Mouse (Mus musculus) CH12F3 (cell line): Measurements from ENCODE around the gene Cpne1.
"Not testable (repeated sequence)": the region's sequence is repeated elsewhere in the genome, so short reads cannot be mapped to it uniquely, and the experiment has no call there.

ENCODE experiments used
- in situ Hi-C: fragments of 300-500 bp; cut with MboI; formaldehyde crosslinking; loops from 2 replicates; pipeline ENCODE4 v1.14.3; 2020; ENCODE audit warnings: low sequenced_read_pairs

The Cpne1 gene

GRCm38 (mm10) chr2:156111358-156112079, at the start of gene Cpne1, which contains the start of gene Rbm12:
Gene Cpne1, minus strand, starts transcription at chr2:156111965.
Gene Rbm12, minus strand, starts transcription at chr2:156111978.
- in situ Hi-C loops, result no loop called here

- in situ Hi-C loops, result no loop called here
Observed at GRCm38 (mm10) chr2:156151538-156151937, 39.8 kb upstream of the Cpne1 start.

- in situ Hi-C loops, result no loop called here
Observed at GRCm38 (mm10) chr2:156147316-156147915, 35.7 kb upstream of the Cpne1 start.

GRCm38 (mm10) chr2:156146272-156146989, 34.7 kb upstream of the Cpne1 start:
- in situ Hi-C loops, result no loop called here

- in situ Hi-C loops, result no loop called here
Observed at GRCm38 (mm10) chr2:156145486-156146130, 33.8 kb upstream of the Cpne1 start.

- in situ Hi-C loops, result no loop called here
Observed at GRCm38 (mm10) chr2:156143953-156144724, 32.4 kb upstream of the Cpne1 start, which contains the start of the genes Romo1 and Nfs1. Gene Romo1, plus strand, starts transcription at chr2:156144039. Gene Nfs1, minus strand, starts transcription at chr2:156144186.

- in situ Hi-C loops, result no loop called here
Observed at GRCm38 (mm10) chr2:156143367-156143766, 31.6 kb upstream of the Cpne1 start.

- in situ Hi-C loops, result no loop called here
Observed at GRCm38 (mm10) chr2:156142820-156143219, 31.1 kb upstream of the Cpne1 start.

GRCm38 (mm10) chr2:156135695-156136094, 23.9 kb upstream of the Cpne1 start:
- in situ Hi-C loops, result no loop called here

GRCm38 (mm10) chr2:156134161-156134560, 22.4 kb upstream of the Cpne1 start:
- in situ Hi-C loops, result no loop called here

GRCm38 (mm10) chr2:156126992-156127391, 15.2 kb upstream of the Cpne1 start, which contains the start of gene Gm28036:
Gene Gm28036, minus strand, starts transcription at chr2:156127092.
- in situ Hi-C loops, result loop anchor here (10.0 kb wide), 1 partner anchor 162 kb away; no protein-coding TSS in a partner anchor

GRCm38 (mm10) chr2:156123731-156124130, 12.0 kb upstream of the Cpne1 start:
- in situ Hi-C loops, result loop anchor here (10.0 kb wide), 1 partner anchor 159 kb away; no protein-coding TSS in a partner anchor

GRCm38 (mm10) chr2:156119566-156119965, 7.8 kb upstream of the Cpne1 start:
- in situ Hi-C loops, result no loop called here

- in situ Hi-C loops, result not testable (repeated sequence)
Observed at GRCm38 (mm10) chr2:156112080-156112423, 287 bp upstream of the Cpne1 start.

- in situ Hi-C loops, result no loop called here
Observed at GRCm38 (mm10) chr2:156110627-156111357, 973 bp downstream of the Cpne1 start.

- in situ Hi-C loops, result no loop called here
Observed at GRCm38 (mm10) chr2:156091926-156092325, 19.8 kb downstream of the Cpne1 start.

- in situ Hi-C loops, result no loop called here
Observed at GRCm38 (mm10) chr2:156089799-156090198, 22.0 kb downstream of the Cpne1 start.

- in situ Hi-C loops, result no loop called here
Observed at GRCm38 (mm10) chr2:156087391-156088110, 24.2 kb downstream of the Cpne1 start.

GRCm38 (mm10) chr2:156084541-156084940, 27.2 kb downstream of the Cpne1 start:
- in situ Hi-C loops, result no loop called here
